Mouse (Mus musculus) stomach, postnatal 0 days (tissue): ENCODE results near the gene Pwp2.

Experiments used
- CTCF ChIP-seq: IDR thresholded peaks from 2 replicates; pipeline ENCODE4 v1.5.1; 2016; ENCODE audit warnings: antibody characterized with exemption, low read depth, mild to moderate bottlenecking, moderate library complexity
- EP300 ChIP-seq: optimal IDR thresholded peaks from 2 replicates; pipeline ENCODE3; 2016; ENCODE audit warnings: antibody characterized with exemption

DNA sequence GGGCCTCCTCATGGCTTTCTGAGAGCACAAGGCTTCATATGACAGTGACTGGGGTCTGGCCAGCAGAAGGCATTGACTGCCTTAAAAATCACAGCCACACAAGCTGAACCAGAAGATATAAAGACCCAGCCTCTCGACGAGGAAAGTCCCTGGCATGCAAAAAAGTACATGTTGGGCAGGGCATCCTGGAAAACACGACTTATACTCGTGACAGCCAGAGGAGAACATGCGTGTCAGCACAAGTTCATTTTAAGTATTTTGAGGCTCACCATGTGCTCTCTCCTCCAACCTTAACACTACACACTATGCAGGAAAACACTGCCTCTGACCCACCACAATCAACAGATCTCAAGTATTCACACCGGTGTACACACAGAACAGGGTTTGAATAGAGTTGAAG is 39.2 kb upstream of the Pwp2 start:
- TF ChIP-seq EP300 (no peak), CTCF (no peak)
